Mouse (Mus musculus): ENCODE data around the gene Zfp422.
A peak's percentile ranks its signal among the peaks of the same experiment; 100 is the strongest.
"Not testable (repeated sequence)": the region's sequence is repeated elsewhere in the genome, so short reads cannot be mapped to it uniquely, and the experiment has no call there.

The Zfp422 gene

DNA sequence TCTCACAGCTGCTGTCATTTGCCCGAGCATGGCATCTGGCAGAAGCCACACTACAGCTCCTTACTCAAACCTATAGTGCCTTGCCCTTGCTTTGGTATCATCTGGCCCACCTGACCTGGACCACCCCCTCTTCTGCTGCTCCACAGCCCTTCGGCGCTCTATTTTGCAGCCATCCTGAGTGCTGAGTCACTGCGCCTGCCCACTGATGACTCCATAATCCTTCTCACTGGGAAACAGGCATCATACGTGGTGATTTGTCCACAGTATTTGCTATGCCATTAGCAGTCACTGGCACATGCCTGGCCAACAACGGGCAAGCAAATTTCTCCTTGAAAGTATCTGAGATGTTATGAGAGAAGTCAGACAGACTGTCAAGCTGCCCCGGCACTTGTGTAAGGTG lies 21.0 kb upstream of the Zfp422 start:
- no peak for DNase-seq

DNA sequence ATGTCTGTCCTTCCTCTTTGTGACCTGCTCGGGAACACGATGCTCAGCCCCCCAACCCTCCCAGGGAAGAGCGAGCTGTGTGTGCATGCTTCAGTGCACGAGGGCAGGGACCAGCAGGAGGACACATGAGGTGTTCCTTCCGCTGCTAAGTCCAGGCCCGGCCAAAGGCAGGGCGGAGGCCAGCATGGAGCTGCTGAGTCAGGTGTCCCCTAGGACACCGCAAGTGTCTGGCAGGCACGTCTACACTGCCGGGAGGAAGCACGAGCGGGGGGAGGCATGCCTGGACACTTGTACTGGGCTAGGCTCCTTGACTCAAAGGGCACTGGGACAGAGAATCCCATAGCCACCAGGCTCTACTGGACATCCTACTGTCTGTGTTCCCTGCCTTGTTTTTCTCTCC lies 19.0 kb upstream of the Zfp422 start:
- DNase-seq = peak; percentile 74

- no peak for DNase-seq
Measured at GRCm38 (mm10) chr6:116644335-116644734, 15.5 kb upstream of the Zfp422 start.

DNA sequence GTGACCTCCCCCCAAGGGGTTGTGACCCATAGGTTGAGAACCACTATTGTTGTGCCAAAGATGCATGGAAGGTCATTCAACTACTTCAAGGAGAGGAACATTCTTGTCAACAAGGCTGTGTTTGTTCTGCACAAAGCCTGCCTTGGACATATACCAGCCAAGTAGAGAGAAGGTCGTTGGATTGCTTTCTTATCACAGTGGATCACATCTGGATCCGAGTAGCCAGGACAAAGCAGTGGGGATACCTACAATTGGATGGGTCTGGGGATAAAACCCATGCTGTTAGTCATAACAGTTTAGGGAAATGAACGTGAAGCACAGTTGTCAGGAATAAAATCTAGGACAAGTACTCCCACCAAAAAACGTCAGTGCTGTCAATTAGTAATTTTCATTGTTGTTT lies 15.1 kb upstream of the Zfp422 start:
- DNase-seq = no peak

DNA sequence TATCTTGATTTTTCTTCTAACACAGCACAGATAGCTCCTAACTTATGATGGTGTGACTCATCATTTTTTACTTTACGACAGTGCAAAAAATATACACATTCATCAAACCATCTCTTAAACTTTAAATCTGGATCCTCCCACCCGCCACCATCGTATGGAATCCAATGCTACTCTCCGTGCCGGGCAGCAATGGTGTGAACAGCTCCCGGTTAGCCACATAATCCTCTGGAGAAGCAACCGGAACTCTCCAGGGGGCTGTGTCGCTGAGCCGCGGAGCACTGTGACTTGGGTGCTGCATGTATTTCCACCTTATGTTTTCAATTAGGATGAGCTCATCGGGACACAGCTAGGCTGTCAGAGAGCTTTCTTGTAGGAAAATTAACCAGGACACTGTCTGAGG lies 14.1 kb upstream of the Zfp422 start:
- no peak for DNase-seq

DNA sequence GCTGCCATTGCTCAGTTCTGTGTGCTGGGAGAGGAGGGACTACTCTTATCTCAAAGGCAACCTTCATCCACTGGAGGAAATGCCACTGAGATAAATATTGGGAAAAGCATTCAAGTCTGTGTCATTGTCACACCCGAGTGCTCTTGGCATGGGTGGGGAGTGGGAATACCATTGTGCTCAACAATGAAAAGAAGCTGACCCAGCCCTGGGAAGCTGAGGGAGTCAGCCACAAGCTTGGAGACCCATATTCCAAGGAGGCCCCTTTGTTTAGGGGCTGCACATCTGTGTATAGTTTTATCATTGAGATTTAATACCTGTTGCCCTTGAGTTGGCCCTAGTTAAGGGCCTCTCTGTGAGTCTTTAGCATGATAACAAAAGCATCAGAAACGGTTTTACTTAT lies 10.9 kb upstream of the Zfp422 start:
- no peak for DNase-seq

DNA sequence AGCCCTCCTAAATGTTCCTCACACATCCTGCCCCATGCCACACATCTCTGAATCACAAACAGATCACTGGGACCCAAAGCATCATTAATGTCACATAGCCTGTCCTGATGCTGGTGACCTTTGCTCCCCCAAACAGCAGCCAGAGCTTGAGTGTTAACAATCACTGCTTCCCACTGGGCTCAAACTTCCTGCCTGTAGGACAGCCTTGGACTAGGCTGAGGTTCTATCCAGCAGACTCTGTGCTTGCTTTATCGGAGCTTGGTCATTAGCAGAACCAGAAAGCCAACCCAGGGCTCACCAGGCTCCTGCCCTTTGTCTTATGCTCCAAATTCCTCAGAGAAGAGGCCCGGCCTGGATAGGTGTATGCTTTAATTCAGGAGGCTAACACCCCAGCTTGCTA lies 10.1 kb upstream of the Zfp422 start:
- DNase-seq = no peak

GRCm38 (mm10) chr6:116637496-116637895 lies 8.7 kb upstream of the Zfp422 start:
- DNase-seq = no peak

DNA sequence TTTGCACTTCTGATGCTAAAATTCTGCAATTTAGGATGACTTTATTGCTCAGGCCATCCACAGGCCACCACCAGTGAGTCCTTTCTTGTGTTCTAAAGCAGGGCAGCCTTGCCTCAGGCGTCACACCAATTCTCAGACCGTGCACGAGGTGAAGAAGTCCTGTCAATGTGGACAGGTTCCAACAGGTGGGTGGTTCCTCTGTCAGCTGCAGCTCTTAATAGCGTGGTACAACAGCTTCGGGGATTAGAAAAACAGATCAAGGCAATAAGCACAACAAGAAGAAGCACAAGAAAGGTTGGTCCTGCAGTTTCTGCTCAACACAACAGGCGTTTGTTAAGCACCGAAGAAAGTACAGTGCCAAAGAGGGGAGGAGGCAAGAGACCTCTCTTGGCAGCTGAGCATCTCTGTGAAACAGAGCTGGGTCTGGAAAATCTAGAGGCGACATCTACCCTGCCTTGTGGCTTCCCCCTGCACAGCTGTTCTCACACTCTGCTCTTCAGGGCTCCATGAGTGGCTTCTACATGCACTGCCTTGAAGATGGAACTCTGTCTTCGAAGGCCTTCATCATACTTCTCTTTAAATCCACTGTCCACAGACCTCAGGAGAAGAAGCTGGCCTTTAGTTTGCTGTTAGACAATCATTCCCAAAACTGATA lies 7.9 kb upstream of the Zfp422 start:
- no peak for DNase-seq

DNA sequence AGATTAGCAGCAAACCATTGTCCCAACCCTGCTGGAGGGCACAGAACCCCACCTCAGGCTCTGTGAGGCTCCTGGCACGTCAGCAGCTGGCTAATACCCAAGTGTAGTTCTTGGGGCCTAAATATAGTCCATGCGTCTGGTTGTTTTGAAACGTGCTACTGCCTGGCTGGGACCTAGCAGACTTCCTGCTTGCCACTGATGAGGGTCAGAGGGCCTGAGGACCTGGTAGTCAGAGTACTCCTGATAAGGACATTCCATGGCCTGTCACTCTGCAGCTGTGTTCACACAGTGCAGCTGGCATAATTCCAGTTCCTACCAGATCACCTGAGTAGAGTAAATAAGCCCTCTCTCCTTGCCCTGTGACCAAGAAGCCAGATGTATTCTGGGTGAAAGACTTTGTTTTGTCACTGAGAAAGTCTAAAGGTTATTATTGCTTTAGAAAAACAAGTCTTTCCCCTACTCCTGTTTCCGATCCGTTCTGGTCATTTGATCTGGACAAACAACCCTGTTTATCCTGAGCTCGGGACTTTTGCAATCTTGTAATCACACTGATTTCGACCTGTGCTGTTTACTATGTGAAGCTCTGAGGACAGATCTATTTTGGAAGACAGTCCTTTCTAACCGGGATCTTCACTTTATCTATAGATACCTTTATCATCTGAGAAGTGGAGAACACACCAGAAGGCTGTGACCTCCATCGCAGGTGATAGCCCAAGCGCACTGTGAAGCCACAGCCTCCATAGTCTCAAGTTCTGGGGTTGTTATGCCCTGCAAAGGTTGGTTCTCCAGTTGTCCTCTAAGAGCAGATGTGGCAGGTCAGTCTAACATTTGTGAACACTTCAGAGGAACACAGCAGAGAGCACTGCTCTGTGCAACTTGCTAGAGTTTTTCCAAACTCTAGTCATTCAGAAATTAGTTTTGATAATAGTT lies 6.7 kb upstream of the Zfp422 start:
- peak; percentile 89 for DNase-seq

GRCm38 (mm10) chr6:116633741-116634695 lies 5.2 kb upstream of the Zfp422 start:
- no peak for DNase-seq

- peak; percentile 75 for DNase-seq
Measured at GRCm38 (mm10) chr6:116632129-116632528, 3.3 kb upstream of the Zfp422 start.

DNA sequence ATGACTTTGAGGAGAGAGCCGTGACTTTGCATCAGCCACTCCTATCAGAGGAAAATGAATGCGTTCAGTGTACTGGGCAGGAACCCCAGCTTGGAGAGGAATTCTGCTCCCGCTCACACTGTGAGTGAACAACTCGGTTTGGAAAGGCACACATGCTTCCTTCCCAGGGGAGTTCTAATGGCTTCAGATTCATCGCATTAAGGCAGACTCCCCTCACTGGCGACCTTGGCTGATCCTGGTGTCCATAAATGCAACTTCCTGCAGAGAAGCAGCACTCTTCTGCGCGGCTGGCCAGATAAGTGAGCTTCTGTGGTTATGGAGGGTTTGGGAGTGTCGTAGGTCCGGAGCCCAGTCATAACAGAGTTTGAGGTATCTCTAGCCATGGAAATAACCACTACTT lies 967 bp upstream of the Zfp422 start:
- DNase-seq = no peak

DNA sequence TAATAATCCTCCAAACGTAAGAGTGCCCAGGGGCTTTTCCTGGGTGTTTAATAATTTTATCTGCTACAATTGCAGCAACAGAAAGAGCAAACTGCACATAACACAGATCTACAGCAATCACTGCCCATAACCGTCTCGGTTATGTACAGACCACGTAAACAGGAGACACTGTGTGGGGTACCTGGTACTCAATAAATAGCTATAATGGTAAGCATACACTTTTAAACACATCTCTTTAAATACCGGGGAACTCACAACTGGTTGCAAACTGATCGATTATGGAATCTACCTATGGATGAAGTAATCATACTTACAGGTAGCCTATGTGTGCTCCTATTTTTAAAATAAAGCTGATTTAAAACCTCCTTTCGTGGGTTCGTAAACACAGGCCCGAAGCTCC lies 704 bp downstream of the Zfp422 start:
- no peak for DNase-seq

GRCm38 (mm10) chr6:116626417-116626816 lies 2.4 kb downstream of the Zfp422 start:
- not testable (repeated sequence) for DNase-seq

GRCm38 (mm10) chr6:116621318-116622023 lies 7.3 kb downstream of the Zfp422 start:
- DNase-seq = no peak

GRCm38 (mm10) chr6:116618073-116618472 lies 10.7 kb downstream of the Zfp422 start:
- DNase-seq = no peak

DNA sequence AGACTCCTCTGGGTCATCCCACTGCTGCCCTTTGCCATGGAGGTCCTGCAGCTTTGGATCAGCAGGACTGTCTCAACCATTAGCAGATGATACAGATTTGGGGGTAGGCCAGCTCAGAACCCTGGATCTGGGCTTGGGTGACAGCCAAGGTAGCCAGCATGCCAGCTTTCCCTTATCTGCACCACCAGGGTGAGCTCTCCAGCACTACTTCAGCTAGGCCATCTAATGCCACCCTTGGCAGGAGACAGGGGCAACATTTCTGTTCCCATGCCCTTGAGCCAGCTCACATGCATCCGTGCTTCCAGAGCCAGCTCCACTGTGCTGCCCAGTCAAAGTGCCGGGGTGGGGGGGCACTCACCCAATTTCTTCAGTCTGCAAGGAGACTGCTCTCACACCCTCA lies 13.1 kb downstream of the Zfp422 start:
- DNase-seq = no peak

DNA sequence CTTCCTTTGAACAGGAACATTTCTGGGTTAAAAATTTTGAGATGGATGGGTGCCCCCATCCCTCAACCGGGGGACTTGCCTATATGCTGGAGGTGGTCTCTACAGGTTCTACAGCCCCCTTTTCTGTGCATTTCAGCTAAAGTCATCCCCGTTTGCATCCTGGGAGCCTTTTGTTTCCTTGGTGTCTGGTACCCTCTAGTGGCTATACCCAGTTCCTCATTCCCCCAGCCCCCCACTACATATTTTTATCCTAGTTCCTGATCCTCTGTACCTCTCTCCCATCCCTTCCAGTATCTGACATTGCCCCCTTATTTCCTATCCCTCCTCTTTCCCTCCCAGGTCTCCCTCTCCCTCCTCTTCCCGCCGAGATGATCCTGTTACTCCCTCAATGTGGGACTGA lies 21.6 kb downstream of the Zfp422 start:
- DNase-seq = no peak

DNA sequence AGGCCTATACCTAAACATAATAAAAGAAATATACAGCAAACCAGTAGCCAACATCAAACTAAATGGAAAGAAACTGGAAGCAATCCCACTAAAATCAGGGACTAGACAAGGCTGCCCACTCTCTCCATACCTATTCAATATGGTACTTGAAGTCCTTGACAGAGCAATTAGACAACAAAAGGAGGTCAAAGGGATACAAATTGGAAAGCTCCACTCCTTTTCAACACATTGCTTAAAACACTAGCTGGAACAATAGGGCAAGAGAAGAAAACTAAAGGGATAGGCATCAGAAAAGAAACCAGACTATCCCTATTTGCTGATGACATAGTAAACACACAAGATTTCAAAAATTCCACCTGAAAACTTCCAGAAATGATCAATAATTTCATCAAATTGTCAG lies 27.8 kb downstream of the Zfp422 start:
- DNase-seq = not testable (repeated sequence)

DNA sequence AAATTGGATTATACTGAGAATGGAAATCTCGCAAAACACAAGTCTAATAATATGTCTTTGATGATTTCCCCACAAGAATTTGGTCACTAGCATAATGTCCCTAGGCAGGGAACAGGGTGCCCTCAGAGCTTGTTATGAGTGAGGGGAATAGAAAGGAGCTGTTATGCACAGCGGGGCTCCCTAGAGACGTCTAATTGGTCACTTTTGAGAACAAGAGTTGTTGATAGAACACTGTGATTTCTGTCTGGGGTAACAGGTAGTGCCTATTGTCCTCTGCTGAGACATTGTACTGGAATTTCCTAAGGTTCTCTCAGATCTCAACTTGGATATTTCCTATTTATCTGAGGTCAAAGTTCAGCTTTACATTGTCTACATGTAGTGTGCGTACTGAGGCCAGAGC lies 44.7 kb downstream of the Zfp422 start, which contains the start of gene Olfr215:
TSS of gene Olfr215 (minus strand) at position 101 of the 400 bp plus-strand sequence.
- DNase-seq = no peak

All from kidney, adult 11 months (tissue).